Mouse (Mus musculus): ENCODE measurements around the gene Vps37d. TPM values are rescaled to one million over a fixed set of nuclear protein-coding genes. Genes with fewer than 3 reads are reported as not detected.

Gene Vps37d
- total and polyA plus RNA-seq, 2 experiments: 0.18 to 0.66 TPM

- H3K4me3 ChIP-seq (ENCODE audit: insufficient read depth, low read depth, low read length): no peak overlapping the region
- H3K27me3 ChIP-seq (ENCODE audit: control insufficient read depth, insufficient read depth, low read length): no peaks in the 10 kb centered on the region
- WGBS: 47% methylated on average over 4 of the region's 4 CpGs
- peaks cover 9% of the 10 kb centered on the region for H3K4me1 ChIP-seq (ENCODE audit: control insufficient read depth, insufficient read depth, low read length)
- no peaks in the 10 kb centered on the region for H3K36me3 ChIP-seq (ENCODE audit: control insufficient read depth, insufficient read depth, low read length)
- no peak overlapping the region for H3K9ac ChIP-seq (ENCODE audit: low read depth, low read length)
- TF ChIP-seq POLR2A (IDR thresholded peaks at IDR 0.05; ENCODE audit: extremely low read depth, insufficient read depth, low read length) (no peak), CTCF (IDR thresholded peaks at IDR 0.05; ENCODE audit: low read depth, low read length) (no peak)
- no peak overlapping the region for H3K27ac ChIP-seq (replicated peaks; ENCODE audit: insufficient read depth, low read depth, low read length)
- peak; percentile 55 for DNase-seq (ENCODE audit: extremely low read depth, low read depth, low spot score)
- peaks cover 16% of the 10 kb centered on the region; the same call in 1 of the 2 replicates for H3K79me2 ChIP-seq (ENCODE audit: control insufficient read depth, insufficient read depth, low read length)
These were observed 8.8 kb upstream of the Vps37d start for GRCm38 (mm10) chr5:135086871-135087270.

- Histone ChIP-seq H3K36me3 (ENCODE audit: control insufficient read depth, insufficient read depth, low read length) (no peaks in the 10 kb centered on the region), H3K9ac (ENCODE audit: low read depth, low read length) (no peak overlapping the region), H3K79me2 (ENCODE audit: control insufficient read depth, insufficient read depth, low read length) (no peaks in the 10 kb centered on the region), H3K4me1 (ENCODE audit: control insufficient read depth, insufficient read depth, low read length) (peaks cover 7% of the 10 kb centered on the region), H3K4me3 (ENCODE audit: insufficient read depth, low read depth, low read length) (no peak overlapping the region), H3K27me3 (ENCODE audit: control insufficient read depth, insufficient read depth, low read length) (no peaks in the 10 kb centered on the region), H3K27ac (replicated peaks; ENCODE audit: insufficient read depth, low read depth, low read length) (no peak overlapping the region)
- WGBS: 64% methylated on average over 5 of the region's 5 CpGs
- DNase-seq (ENCODE audit: extremely low read depth, low read depth, low spot score): peak; percentile 63
- no peak for TF ChIP-seq POLR2A (IDR thresholded peaks at IDR 0.05; ENCODE audit: extremely low read depth, insufficient read depth, low read length)
- TF ChIP-seq CTCF (IDR thresholded peaks at IDR 0.05; ENCODE audit: low read depth, low read length): no peak
These were observed 2.5 kb upstream of the Vps37d start for GRCm38 (mm10) chr5:135080539-135080938.

- no peaks in the 10 kb centered on the region for H3K27me3 ChIP-seq (ENCODE audit: control insufficient read depth, insufficient read depth, low read length)
- no peak for DNase-seq (ENCODE audit: extremely low read depth, low read depth, low spot score)
- no peak overlapping the region for H3K4me3 ChIP-seq (ENCODE audit: insufficient read depth, low read depth, low read length)
- peaks cover 7% of the 10 kb centered on the region for H3K4me1 ChIP-seq (ENCODE audit: control insufficient read depth, insufficient read depth, low read length)
- WGBS: 100% methylated on average over 2 of the region's 2 CpGs
- TF ChIP-seq POLR2A (IDR thresholded peaks at IDR 0.05; ENCODE audit: extremely low read depth, insufficient read depth, low read length) (no peak), CTCF (IDR thresholded peaks at IDR 0.05; ENCODE audit: low read depth, low read length) (no peak)
- H3K9ac ChIP-seq (ENCODE audit: low read depth, low read length): no peak overlapping the region
- H3K79me2 ChIP-seq (ENCODE audit: control insufficient read depth, insufficient read depth, low read length): no peaks in the 10 kb centered on the region
- H3K27ac ChIP-seq (replicated peaks; ENCODE audit: insufficient read depth, low read depth, low read length): no peak overlapping the region
- no peaks in the 10 kb centered on the region for H3K36me3 ChIP-seq (ENCODE audit: control insufficient read depth, insufficient read depth, low read length)
These were observed 1.5 kb upstream of the Vps37d start for GRCm38 (mm10) chr5:135079578-135079977.

GRCm38 (mm10) chr5:135078482-135078810, 380 bp upstream of the Vps37d start:
- no peaks in the 10 kb centered on the region for H3K79me2 ChIP-seq (ENCODE audit: control insufficient read depth, insufficient read depth, low read length)
- peaks cover 7% of the 10 kb centered on the region for H3K4me1 ChIP-seq (ENCODE audit: control insufficient read depth, insufficient read depth, low read length)
- no peak for DNase-seq (ENCODE audit: extremely low read depth, low read depth, low spot score)
- 3% methylated on average over 11 of the region's 11 CpGs for WGBS
- no peaks in the 10 kb centered on the region for H3K36me3 ChIP-seq (ENCODE audit: control insufficient read depth, insufficient read depth, low read length)
- peak overlapping the region; percentile 29 for H3K9ac ChIP-seq (ENCODE audit: low read depth, low read length)
- no peaks in the 10 kb centered on the region for H3K27me3 ChIP-seq (ENCODE audit: control insufficient read depth, insufficient read depth, low read length)
- H3K4me3 ChIP-seq (ENCODE audit: insufficient read depth, low read depth, low read length): peak overlapping the region; percentile 32; the same call in 1 of the 2 replicates
- H3K27ac ChIP-seq (replicated peaks; ENCODE audit: insufficient read depth, low read depth, low read length): no peak overlapping the region
- TF ChIP-seq POLR2A (IDR thresholded peaks at IDR 0.05; ENCODE audit: extremely low read depth, insufficient read depth, low read length) (no peak), CTCF (IDR thresholded peaks at IDR 0.05; ENCODE audit: low read depth, low read length) (no peak)

GRCm38 (mm10) chr5:135076931-135077505, 1.0 kb downstream of the Vps37d start:
- Histone ChIP-seq H3K4me1 (ENCODE audit: control insufficient read depth, insufficient read depth, low read length) (peaks cover 7% of the 10 kb centered on the region), H3K4me3 (ENCODE audit: insufficient read depth, low read depth, low read length) (peak overlapping the region; percentile 8; the same call in 1 of the 2 replicates), H3K36me3 (ENCODE audit: control insufficient read depth, insufficient read depth, low read length) (no peaks in the 10 kb centered on the region), H3K27ac (replicated peaks; ENCODE audit: insufficient read depth, low read depth, low read length) (no peak overlapping the region), H3K9ac (ENCODE audit: low read depth, low read length) (peak overlapping the region; percentile 40; the same call in 1 of the 2 replicates), H3K27me3 (ENCODE audit: control insufficient read depth, insufficient read depth, low read length) (no peaks in the 10 kb centered on the region), H3K79me2 (ENCODE audit: control insufficient read depth, insufficient read depth, low read length) (no peaks in the 10 kb centered on the region)
- no peak for DNase-seq (ENCODE audit: extremely low read depth, low read depth, low spot score)
- 47% methylated on average over 14 of the region's 14 CpGs for WGBS
- TF ChIP-seq CTCF (IDR thresholded peaks at IDR 0.05; ENCODE audit: low read depth, low read length) (no peak), POLR2A (IDR thresholded peaks at IDR 0.05; ENCODE audit: extremely low read depth, insufficient read depth, low read length) (no peak)

- no peak for DNase-seq (ENCODE audit: extremely low read depth, low read depth, low spot score)
- Histone ChIP-seq H3K79me2 (ENCODE audit: control insufficient read depth, insufficient read depth, low read length) (no peaks in the 10 kb centered on the region), H3K27me3 (ENCODE audit: control insufficient read depth, insufficient read depth, low read length) (no peaks in the 10 kb centered on the region), H3K9ac (ENCODE audit: low read depth, low read length) (no peak overlapping the region), H3K27ac (replicated peaks; ENCODE audit: insufficient read depth, low read depth, low read length) (no peak overlapping the region), H3K36me3 (ENCODE audit: control insufficient read depth, insufficient read depth, low read length) (no peaks in the 10 kb centered on the region), H3K4me3 (ENCODE audit: insufficient read depth, low read depth, low read length) (no peak overlapping the region), H3K4me1 (ENCODE audit: control insufficient read depth, insufficient read depth, low read length) (peaks cover 7% of the 10 kb centered on the region)
- TF ChIP-seq CTCF (IDR thresholded peaks at IDR 0.05; ENCODE audit: low read depth, low read length) (no peak), POLR2A (IDR thresholded peaks at IDR 0.05; ENCODE audit: extremely low read depth, insufficient read depth, low read length) (no peak)
- 78% methylated on average over 14 of the region's 14 CpGs for WGBS
These were observed 1.7 kb downstream of the Vps37d start for GRCm38 (mm10) chr5:135076368-135076767.
